Mouse (Mus musculus) heart, embryonic 11.5 days (tissue): ENCODE data around the gene Gm7534. TPM values are rescaled to one million over a fixed set of nuclear protein-coding genes. Genes with fewer than 3 reads are reported as not detected.

Experiments
- ATAC-seq: fragments of 200-750 bp; cut with Nextera tagmentation; replicated peaks from 2 replicates; pipeline ENCODE4 v1.8.0; 2017; ENCODE audit warnings: moderate library complexity; ENCODE audit not compliant: insufficient number of reproducible peaks, low FRiP score, low TSS enrichment
- H3K27ac ChIP-seq: fragments of 300-500 bp; sonication (generic); 2 replicates; pipeline ENCODE4 v1.5.1; 2014; ENCODE audit warnings: mild to moderate bottlenecking, low read depth, low read length
- H3K27me3 ChIP-seq: fragments of 300-500 bp; sonication (generic); 2 replicates; pipeline ENCODE4 v1.6.1; 2014; ENCODE audit warnings: mild to moderate bottlenecking, low read length, mixed read lengths; ENCODE audit not compliant: control insufficient read depth, insufficient read depth
- H3K36me3 ChIP-seq: fragments of 300-500 bp; sonication (generic); 2 replicates; pipeline ENCODE4 v1.6.1; 2014; ENCODE audit warnings: mild to moderate bottlenecking, low read length, moderate library complexity, mixed read lengths; ENCODE audit not compliant: control insufficient read depth, insufficient read depth
- H3K4me1 ChIP-seq: fragments of 300-500 bp; sonication (generic); 2 replicates; pipeline ENCODE4 v1.6.1; 2014; ENCODE audit warnings: low read length; ENCODE audit not compliant: control insufficient read depth, insufficient read depth
- H3K4me2 ChIP-seq: fragments of 300-500 bp; sonication (generic); 2 replicates; pipeline ENCODE4 v1.6.1; 2014; ENCODE audit warnings: mild to moderate bottlenecking, moderate library complexity
- H3K4me3 ChIP-seq: fragments of 300-500 bp; sonication (generic); 2 replicates; pipeline ENCODE4 v1.5.1; 2014; ENCODE audit warnings: low read depth, low read length
- H3K9ac ChIP-seq: fragments of 300-500 bp; sonication (generic); 2 replicates; pipeline ENCODE4 v1.6.1; 2014; ENCODE audit warnings: mild to moderate bottlenecking, low read depth, low read length, moderate library complexity
- H3K9me3 ChIP-seq: fragments of 300-500 bp; sonication (generic); replicated peaks from 2 replicates; pipeline ENCODE4 v1.6.1; 2016; ENCODE audit warnings: low read length; ENCODE audit not compliant: control insufficient read depth
- WGBS: fragments of 180-500 bp; shearing (Covaris S2); extraction: QIAGEN DNeasy Blood & Tissue Kit; methylation state at CpG from one replicate; pipeline ENCODE4 v1.1.7; 2014; ENCODE audit not compliant: insufficient replicate concordance; 5-methylcytosine and 5-hydroxymethylcytosine counted together
- polyA plus RNA-seq: library from polyadenylated mRNA; unstranded; fragments of >200 nt; fragmentation: Nextera tagmentation; extraction: Ambion mirVana; gene quantifications from 2 replicates; pipeline ENCODE4 v1.2.1, GENCODE M21; 2014

Gene Gm7534
- polyA plus RNA-seq, 1 experiment from 2014 or later, result not detected

- no peaks in the 10 kb centered on the region for H3K36me3 ChIP-seq
- ATAC-seq, result peak; percentile 70
- peak within 1 kb of the TSS; percentile 54; the same call in 1 of the 2 replicates for H3K27ac ChIP-seq
Observed at GRCm38 (mm10) chr4:134245148-134245843, 42.5 kb upstream of the Gm7534 start, which contains the start of gene Zfp593. TSS of gene Zfp593 (minus strand) at chr4:134245592.

GRCm38 (mm10) chr4:134243516-134244250 is 40.9 kb upstream of the Gm7534 start, which contains the start of gene E130218I03Rik:
TSS of gene E130218I03Rik (plus strand) at chr4:134243662.
- Histone ChIP-seq H3K27ac (no peak within 1 kb of the TSS), H3K4me3 (peak within 1 kb of the TSS; percentile 87), H3K36me3 (no peaks in the 10 kb centered on the region), H3K27me3 (peaks cover 26% of the 10 kb centered on the region), H3K9ac (no peak within 1 kb of the TSS), H3K9me3 (no peaks in the 10 kb centered on the region), H3K4me1 (peaks cover 8% of the 10 kb centered on the region; the same call in 1 of the 2 replicates), H3K4me2 (peak within 1 kb of the TSS; percentile 97)
- 91% methylated on average over 17 of the region's 17 CpGs for WGBS
- ATAC-seq, result no peak

More at GRCm38 (mm10) chr4:134245148-134245843, 42.5 kb upstream of the Gm7534 start, which contains the start of gene Zfp593:
- Histone ChIP-seq H3K9ac (peak within 1 kb of the TSS; percentile 86), H3K4me2 (peak within 1 kb of the TSS; percentile 97), H3K27me3 (peaks cover 28% of the 10 kb centered on the region), H3K4me1 (peaks cover 11% of the 10 kb centered on the region), H3K9me3 (no peaks in the 10 kb centered on the region), H3K4me3 (peak within 1 kb of the TSS; percentile 87)
- under 1% methylated on average over 60 of the region's 60 CpGs for WGBS

- WGBS, result 14% methylated on average over 10 of the region's 10 CpGs
- no peak overlapping the region for H3K27ac ChIP-seq
- H3K36me3 ChIP-seq, result no peaks in the 10 kb centered on the region
- H3K4me2 ChIP-seq, result peak overlapping the region; percentile 80
- H3K9me3 ChIP-seq, result no peaks in the 10 kb centered on the region
- H3K4me3 ChIP-seq, result peak overlapping the region; percentile 41
- peaks cover 7% of the 10 kb centered on the region for H3K4me1 ChIP-seq
- H3K9ac ChIP-seq, result no peak overlapping the region
- H3K27me3 ChIP-seq, result peaks cover 21% of the 10 kb centered on the region
- no peak for ATAC-seq
Observed at GRCm38 (mm10) chr4:134238686-134239085, 35.9 kb upstream of the Gm7534 start.

GRCm38 (mm10) chr4:134238279-134238651 is 35.5 kb upstream of the Gm7534 start, which contains the start of gene Cnksr1:
TSS of gene Cnksr1 (minus strand) at chr4:134238399.
- Histone ChIP-seq H3K4me1 (peaks cover 7% of the 10 kb centered on the region), H3K4me2 (peak within 1 kb of the TSS; percentile 80), H3K36me3 (no peaks in the 10 kb centered on the region), H3K9ac (peak within 1 kb of the TSS; percentile 40; the same call in 1 of the 2 replicates), H3K4me3 (peak within 1 kb of the TSS; percentile 41), H3K27me3 (peaks cover 21% of the 10 kb centered on the region), H3K27ac (no peak within 1 kb of the TSS), H3K9me3 (no peaks in the 10 kb centered on the region)
- 4% methylated on average over 18 of the region's 18 CpGs for WGBS
- peak; percentile 39; the same call in 1 of the 2 replicates for ATAC-seq

- Histone ChIP-seq H3K27me3 (peaks cover 24% of the 10 kb centered on the region), H3K27ac (no peak overlapping the region), H3K36me3 (no peaks in the 10 kb centered on the region), H3K4me2 (peak overlapping the region; percentile 80), H3K9ac (peak overlapping the region; percentile 40; the same call in 1 of the 2 replicates), H3K4me1 (peaks cover 7% of the 10 kb centered on the region), H3K9me3 (no peaks in the 10 kb centered on the region), H3K4me3 (peak overlapping the region; percentile 41)
- ATAC-seq, result no peak
- WGBS, result 17% methylated on average over 18 of the region's 19 CpGs
Observed at GRCm38 (mm10) chr4:134237582-134238278, 34.9 kb upstream of the Gm7534 start.

GRCm38 (mm10) chr4:134234876-134235275 is 32.1 kb upstream of the Gm7534 start:
- Histone ChIP-seq H3K36me3 (no peaks in the 10 kb centered on the region), H3K27ac (no peak overlapping the region), H3K4me3 (no peak overlapping the region), H3K9me3 (no peaks in the 10 kb centered on the region), H3K4me2 (no peak overlapping the region), H3K9ac (no peak overlapping the region), H3K27me3 (peaks cover 24% of the 10 kb centered on the region), H3K4me1 (peaks cover 10% of the 10 kb centered on the region)
- no peak for ATAC-seq
- WGBS, result 65% methylated on average over 5 of the region's 5 CpGs

- no peak overlapping the region for H3K4me3 ChIP-seq
- no peaks in the 10 kb centered on the region for H3K9me3 ChIP-seq
- H3K4me1 ChIP-seq, result 0 out of 2 replicates have a peak, but pooled peaks cover 3% of the 10 kb centered on the region
- no peaks in the 10 kb centered on the region for H3K36me3 ChIP-seq
- ATAC-seq, result no peak
- H3K27me3 ChIP-seq, result peaks cover 5% of the 10 kb centered on the region; the same call in 1 of the 2 replicates
- no peak overlapping the region for H3K4me2 ChIP-seq
- no peak overlapping the region for H3K27ac ChIP-seq
- WGBS, result 25% methylated on average over 8 of the region's 8 CpGs
- no peak overlapping the region for H3K9ac ChIP-seq
Observed at GRCm38 (mm10) chr4:134230431-134230830, 27.6 kb upstream of the Gm7534 start.

GRCm38 (mm10) chr4:134227194-134227593 is 24.4 kb upstream of the Gm7534 start, which contains the start of gene Catsper4:
TSS of gene Catsper4 (minus strand) at chr4:134227383.
- Histone ChIP-seq H3K27ac (no peak within 1 kb of the TSS), H3K4me3 (no peak within 1 kb of the TSS), H3K4me2 (no peak within 1 kb of the TSS), H3K9me3 (no peaks in the 10 kb centered on the region), H3K9ac (no peak within 1 kb of the TSS), H3K36me3 (no peaks in the 10 kb centered on the region), H3K4me1 (0 out of 2 replicates have a peak, but pooled peaks cover 3% of the 10 kb centered on the region), H3K27me3 (no peaks in the 10 kb centered on the region)
- 61% methylated on average over 8 of the region's 8 CpGs for WGBS
- ATAC-seq, result no peak
